Comparison of ENCODE assay signal across 8 mouse cellular contexts in the genomic region with DNA sequence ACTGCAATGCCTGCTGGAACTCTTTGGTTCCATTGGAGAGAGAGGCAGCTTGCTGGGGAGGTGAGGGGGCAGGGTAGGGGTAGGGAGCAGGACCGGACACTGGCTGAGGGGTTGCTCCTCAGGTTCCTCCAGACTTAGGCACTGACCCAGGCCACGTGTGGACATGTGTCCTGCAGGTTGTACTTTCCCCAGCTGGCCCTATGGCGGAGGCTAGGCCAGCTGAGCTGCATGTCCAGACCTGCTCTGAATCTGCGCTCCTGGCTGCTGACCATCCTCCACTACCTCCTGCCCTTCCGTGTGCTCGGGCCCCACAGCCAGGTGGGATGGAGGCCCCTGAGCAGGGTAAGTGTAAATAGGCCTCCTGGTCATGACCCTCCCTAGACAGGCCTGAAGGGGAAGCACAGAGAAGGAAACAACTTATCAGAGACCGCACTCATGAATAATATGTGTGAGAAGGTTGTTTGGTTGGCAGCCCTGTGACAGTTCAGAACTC.
DNase-seq lines count a peak whose midpoint lies in the region; ATAC-seq and TF ChIP-seq lines count a peak whose summit lies in the region.
"Not testable (repeated sequence)": the region's sequence is repeated elsewhere in the genome, so short reads cannot be mapped to it uniquely, and the experiment has no call there.

No protein-coding gene starts in this region.

- not testable (repeated sequence) for TF ChIP-seq CTCF in hindbrain, postnatal 0 days (IDR thresholded peaks at IDR 0.05; ENCODE audit: low read depth)

- H3K4me1 ChIP-seq in hindbrain, postnatal 0 days (ENCODE audit: insufficient read depth, low read length); limb, embryonic 14.5 days (ENCODE audit: control insufficient read depth, insufficient read depth, low read length); midbrain, embryonic 11.5 days (ENCODE audit: control insufficient read depth, insufficient read depth, low read length): not testable (repeated sequence)

- H3K4me2 ChIP-seq in hindbrain, postnatal 0 days (ENCODE audit: low read depth, low read length); limb, embryonic 14.5 days (replicated peaks; ENCODE audit: low read depth, low read length, severe bottlenecking); midbrain, embryonic 11.5 days: not testable (repeated sequence)

- TF ChIP-seq POLR2A in limb, embryonic 14.5 days (IDR thresholded peaks at IDR 0.05; ENCODE audit: borderline replicate concordance, extremely low read depth, insufficient read depth, insufficient read length), result not testable (repeated sequence)

- not testable (repeated sequence) for H3K27ac ChIP-seq in hindbrain, postnatal 0 days; limb, embryonic 14.5 days (replicated peaks; ENCODE audit: low read depth, low read length); midbrain, embryonic 11.5 days (ENCODE audit: low read depth, low read length)

- peak; percentile 48 for DNase-seq in ZHBTc4 (ENCODE audit: low read depth, low spot score)
- DNase-seq in embryo, embryonic 10.5 days (ENCODE audit: low spot score), result peak; percentile 16
- DNase-seq in gastrocnemius, postnatal 14 days, result peak; percentile 70
- DNase-seq in hindbrain, postnatal 0 days (ENCODE audit: low spot score), result peak; percentile 39
- DNase-seq in limb, embryonic 14.5 days (ENCODE audit: low spot score); midbrain, embryonic 11.5 days (ENCODE audit: low spot score, missing footprints): not testable (repeated sequence)
- peak; percentile 65 for DNase-seq in spleen, adult 18-20 months
- DNase-seq in urinary bladder, postnatal 14 days (ENCODE audit: low spot score), result peak; percentile 90

- 97% methylated on average over 5 of the region's 7 CpGs for WGBS in hindbrain, postnatal 0 days
- WGBS in limb, embryonic 14.5 days, result 83% methylated on average over 5 of the region's 7 CpGs
- 91% methylated on average over 5 of the region's 7 CpGs for WGBS in midbrain, embryonic 11.5 days

- not testable (repeated sequence) for H3K4me3 ChIP-seq in hindbrain, postnatal 0 days (ENCODE audit: low read length); limb, embryonic 14.5 days (replicated peaks; ENCODE audit: low read length); midbrain, embryonic 11.5 days (ENCODE audit: low read depth, low read length)

- H3K36me3 ChIP-seq in hindbrain, postnatal 0 days (ENCODE audit: insufficient read depth, low read length); limb, embryonic 14.5 days (ENCODE audit: control insufficient read depth, insufficient read depth, low read length); midbrain, embryonic 11.5 days (ENCODE audit: control insufficient read depth, insufficient read depth, low read length): not testable (repeated sequence)

- peaks cover 10% of the 10 kb centered on the region for H3K9me3 ChIP-seq in hindbrain, postnatal 0 days (ENCODE audit: low read length)
- H3K9me3 ChIP-seq in limb, embryonic 14.5 days (ENCODE audit: control insufficient read depth, low read length), result peaks cover 21% of the 10 kb centered on the region
- not testable (repeated sequence) for H3K9me3 ChIP-seq in midbrain, embryonic 11.5 days (ENCODE audit: control insufficient read depth, low read length)

- H3K27me3 ChIP-seq in hindbrain, postnatal 0 days (ENCODE audit: insufficient read depth, low read length); limb, embryonic 14.5 days (ENCODE audit: control insufficient read depth, insufficient read depth, low read length); midbrain, embryonic 11.5 days (ENCODE audit: control insufficient read depth, insufficient read depth, low read length): not testable (repeated sequence)

- intact Hi-C loops in gastrocnemius, postnatal 14 days (cut with DNase I; ENCODE audit: low total_unique reads), result not testable (repeated sequence)

- ATAC-seq in hindbrain, postnatal 0 days, result peak; percentile 42
- peak; percentile 16 for ATAC-seq in limb, embryonic 14.5 days (ENCODE audit: low FRiP score, low read depth)
- ATAC-seq in midbrain, embryonic 11.5 days (ENCODE audit: low FRiP score), result peak; percentile 28

- not testable (repeated sequence) for H3K9ac ChIP-seq in hindbrain, postnatal 0 days (replicated peaks; ENCODE audit: low read length); limb, embryonic 14.5 days (ENCODE audit: low read depth, low read length, severe bottlenecking); midbrain, embryonic 11.5 days (ENCODE audit: low read length)
